Mouse (Mus musculus): ENCODE results near the gene Gtf3a.
"Not testable (repeated sequence)": the region's sequence is repeated elsewhere in the genome, so short reads cannot be mapped to it uniquely, and the experiment has no call there.

Gtf3a gene

DNA sequence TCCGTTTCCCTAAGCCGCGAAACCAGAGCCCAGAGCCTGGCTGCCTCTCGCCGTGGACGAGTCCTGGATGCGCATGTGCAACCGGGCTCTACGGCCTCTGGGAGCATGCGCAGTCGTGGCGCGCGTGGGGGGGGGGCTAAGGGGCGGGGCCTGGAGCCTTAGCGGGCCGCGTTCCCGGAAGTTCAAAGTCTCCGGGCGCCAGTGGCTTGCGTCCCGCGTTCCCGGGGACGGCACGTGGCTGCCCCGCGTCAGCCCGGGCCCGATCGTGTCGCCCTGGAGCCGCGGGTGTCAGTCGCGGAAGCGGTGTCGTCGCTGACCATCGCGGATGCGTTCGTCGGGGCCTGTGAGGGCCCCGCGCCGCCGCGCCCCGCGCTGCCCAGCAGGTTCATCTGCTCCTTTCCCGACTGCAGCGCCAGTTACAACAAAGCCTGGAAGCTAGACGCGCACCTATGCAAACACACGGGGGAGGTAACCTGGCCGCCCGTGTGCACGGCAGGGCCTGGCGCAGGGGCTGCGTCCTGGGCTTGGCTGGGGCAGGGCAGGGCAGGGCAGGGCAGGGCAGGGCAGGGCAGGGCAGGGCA, at the start of gene Gtf3a:
TSS of gene Gtf3a (plus strand) at position 150 of the 581 bp plus-strand sequence.
- peak; percentile 85 to 90 for DNase-seq

DNA sequence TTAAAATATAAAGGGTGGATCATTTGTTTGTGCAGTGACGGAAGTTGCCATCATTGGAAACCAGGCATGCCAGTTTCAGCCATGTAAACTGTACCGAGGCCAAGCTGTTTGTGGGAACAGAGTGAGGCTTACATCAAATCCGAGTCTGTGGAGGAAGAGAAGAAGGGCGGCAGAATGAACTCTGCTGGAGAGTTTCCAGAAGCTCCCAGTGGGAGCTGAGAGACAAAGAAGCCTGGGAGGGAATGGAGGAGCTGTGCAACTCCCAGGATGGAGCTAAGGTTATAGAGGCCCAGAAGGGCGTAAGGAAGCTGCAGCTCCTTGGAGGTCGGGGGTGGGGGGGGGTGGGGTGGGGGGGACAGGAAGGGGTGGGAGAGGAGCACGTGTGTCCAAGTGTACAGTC, 48.1 kb upstream of the Gtf3a start:
- peak; percentile 54 to 61 for DNase-seq

DNA sequence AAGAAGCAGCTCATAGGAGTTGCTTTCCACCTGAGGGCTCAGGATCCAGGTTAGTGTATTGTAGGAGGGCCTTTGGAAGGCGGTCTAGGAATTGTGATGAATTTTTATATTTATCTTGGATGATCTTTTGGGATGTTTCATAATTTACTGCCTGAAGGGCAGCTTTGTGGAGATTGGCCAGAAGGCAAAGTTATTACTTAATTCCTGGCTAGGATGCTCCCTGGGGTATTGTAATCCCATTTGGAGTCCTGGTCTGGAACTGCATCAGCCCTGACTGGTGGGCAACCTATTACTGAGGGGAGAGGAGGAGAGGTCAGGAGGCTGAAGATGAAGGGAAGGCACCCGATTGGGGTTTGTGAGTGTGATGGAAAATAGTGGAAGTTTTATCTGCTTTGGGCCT, 47.0 kb upstream of the Gtf3a start:
- no peak for DNase-seq

DNA sequence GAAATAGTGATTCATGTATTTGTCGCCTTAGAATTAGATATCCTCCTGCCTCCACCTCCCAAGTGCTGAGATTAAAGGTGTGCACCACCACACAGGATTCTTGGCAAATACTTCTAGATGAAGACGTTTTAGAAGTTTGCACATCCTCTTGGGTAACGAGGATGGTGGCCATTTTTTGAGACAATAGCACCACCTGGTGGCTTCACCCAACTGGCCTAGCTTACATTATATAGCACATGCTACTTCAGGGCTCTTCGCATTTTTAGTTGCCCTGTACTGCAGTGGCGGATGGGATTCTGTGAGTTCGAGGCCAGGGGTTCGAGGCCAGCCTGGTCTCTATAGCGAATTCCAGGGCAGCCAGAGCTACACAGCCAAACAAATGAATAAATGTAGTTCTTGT, 44.1 kb upstream of the Gtf3a start:
- peak; percentile 88 to 89 for DNase-seq

DNA sequence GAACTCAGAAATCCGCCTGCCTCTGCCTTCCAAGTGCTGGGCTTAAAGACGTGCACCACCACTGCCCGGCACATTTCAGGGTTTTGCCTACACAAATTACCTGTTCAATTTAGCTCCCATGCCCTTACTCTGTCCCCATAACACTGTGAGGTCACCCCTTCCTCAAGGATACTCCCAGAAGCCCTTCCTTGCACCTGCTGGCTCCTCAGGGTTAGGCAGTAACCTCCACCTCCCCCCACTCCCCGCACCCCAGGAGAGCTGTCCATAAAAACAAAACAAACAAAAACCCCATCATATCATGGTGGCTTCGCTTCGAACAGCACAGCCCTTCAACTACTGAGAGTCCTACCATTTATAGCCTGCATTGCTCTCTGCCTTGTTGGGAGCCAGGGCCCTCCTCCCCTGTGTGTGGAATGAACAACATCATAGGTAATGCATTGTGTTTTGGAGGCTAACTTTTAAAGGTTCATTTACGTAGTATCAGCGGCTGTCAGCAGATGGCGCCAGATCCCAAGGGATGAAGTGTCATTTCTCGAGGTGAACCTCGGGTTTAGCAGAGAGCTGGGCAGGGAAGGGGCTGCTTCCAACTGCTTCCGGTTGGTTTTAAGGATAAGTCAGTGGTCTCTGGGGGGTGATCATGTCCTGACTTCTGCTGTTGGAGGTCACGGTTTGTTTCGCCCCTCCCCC, 42.8 kb upstream of the Gtf3a start:
- peak; percentile 91 to 94 for DNase-seq

DNA sequence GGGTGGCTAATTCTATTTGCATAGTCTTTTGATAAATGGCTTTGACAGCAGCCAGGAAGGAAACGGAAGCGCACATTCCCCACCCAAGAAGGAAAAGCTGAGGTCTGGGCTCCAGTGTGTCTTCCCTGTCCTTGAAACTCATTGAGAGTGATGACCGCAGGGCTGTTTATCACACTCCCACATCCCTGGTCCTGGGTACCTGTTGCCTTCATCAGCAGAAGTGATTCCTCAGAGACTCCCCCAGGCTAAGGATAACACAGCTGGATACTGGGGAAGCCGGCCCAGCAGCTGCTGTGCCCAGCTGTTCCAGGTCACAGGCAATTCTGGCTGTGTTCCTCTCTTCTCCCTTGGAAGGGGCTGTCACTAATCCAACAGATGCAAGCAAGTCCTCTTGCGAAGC, 40.9 kb upstream of the Gtf3a start:
- peak; percentile 50 to 63 for DNase-seq

DNA sequence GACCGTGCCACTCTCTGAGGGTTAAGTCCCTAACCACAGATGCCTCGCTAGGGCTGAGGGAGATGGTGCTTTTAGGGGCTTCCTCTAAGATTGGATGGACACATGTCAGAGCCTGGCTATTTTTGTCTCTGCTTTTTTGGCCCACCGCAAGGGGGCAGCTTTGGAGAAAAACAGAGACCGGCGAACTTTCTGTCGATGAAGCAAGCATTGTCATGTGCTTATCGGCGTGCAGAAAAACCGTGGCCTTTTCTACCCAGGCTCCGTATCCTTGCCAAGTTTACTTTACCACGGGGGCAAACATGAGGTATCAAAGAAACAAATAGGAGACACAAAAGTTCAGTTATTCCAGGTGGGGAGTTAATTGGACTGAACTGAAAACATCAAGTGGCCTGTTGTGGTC, 39.8 kb upstream of the Gtf3a start:
- DNase-seq: no peak

DNA sequence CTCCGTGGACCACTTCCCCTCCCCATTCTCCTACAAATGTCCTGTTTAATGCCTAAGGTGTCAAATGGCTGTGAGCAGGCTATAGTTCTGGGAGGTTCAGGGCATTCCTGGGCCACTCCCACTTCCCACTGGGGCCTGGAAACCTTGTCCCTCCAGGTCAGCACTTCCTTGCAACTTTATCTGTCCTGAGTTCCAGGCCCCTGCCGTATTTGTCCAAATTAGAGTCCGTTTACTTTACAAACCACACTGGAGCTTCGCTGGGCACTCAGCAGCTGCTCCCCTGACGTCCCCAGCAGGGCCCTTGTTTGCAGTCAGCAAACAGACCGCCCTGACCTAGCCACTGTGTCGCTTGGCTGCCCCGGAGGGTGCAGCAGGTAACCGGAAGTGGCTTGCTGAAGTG, 36.3 kb upstream of the Gtf3a start:
- peak; percentile 28 to 50 for DNase-seq

DNA sequence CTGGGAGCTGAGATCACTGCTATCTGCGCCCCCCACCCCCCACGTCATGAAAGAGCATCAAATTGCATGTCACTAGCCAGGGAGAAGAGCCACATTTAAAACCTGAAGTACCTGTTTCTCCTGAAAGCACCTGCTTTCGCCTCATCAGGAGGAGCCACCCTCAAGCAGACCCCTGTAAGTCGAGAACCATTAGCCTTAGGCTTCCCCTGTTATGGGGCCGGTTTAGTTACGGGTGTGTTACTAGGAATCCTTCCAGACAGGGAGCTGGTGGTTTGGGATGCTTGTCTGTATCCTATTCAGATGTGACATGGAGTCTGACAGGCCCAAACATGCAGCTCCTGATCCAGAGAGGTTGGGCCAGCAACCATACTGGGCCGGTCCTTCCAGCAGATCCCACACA, 35.1 kb upstream of the Gtf3a start:
- DNase-seq: no peak

DNA sequence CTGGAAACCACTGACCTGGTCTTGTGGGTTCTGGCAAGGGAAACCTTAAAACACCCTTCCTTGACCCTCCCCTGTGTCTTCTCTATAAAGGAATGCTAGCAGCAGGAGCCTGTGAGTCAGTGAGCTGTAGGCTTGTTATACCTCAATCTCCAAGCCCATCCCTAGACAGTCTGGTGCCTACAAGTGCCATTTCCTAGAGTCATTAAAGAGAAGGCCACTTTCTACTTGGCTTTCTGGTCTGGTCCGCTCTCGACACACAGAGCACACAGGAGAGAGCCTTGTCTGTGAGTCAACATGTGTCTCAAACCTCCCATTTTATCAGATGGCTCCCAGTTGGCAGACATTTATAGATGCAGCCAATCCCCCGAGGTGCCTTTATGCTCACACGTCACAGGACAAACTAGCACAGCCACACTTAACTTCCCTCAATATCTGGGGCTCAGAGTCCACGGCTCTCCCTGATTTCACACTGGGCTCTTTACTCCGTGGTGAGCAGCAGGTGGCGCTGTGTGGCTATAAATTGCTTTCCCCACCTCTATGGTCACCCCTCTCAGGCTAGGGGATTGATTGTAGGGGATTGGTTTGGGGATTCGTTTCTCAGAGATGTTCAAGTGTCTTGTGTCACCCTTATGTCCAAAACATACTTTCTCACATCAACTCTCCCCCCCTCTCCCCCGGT, 34.2 kb upstream of the Gtf3a start:
- DNase-seq: peak; percentile 86 to 87

DNA sequence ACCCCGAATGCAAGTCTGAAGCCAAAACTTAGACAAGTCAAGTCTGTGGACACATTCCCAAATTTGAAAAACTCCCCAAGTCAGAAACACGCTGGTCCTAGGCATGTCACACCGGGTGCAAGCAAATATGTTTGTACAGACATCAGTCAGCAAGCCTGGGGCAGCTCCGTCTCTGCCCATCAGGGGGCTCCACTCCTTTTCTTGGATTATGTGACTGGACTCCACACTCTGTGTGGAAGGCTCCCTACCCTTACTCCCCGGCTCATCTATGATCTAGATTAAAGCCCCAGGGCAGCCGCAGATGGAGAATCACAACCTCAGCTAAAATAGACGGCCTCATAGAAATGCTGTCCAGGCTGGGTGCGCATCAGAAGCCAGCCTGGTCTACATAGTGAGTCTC, 32.2 kb upstream of the Gtf3a start:
- no peak for DNase-seq

DNA sequence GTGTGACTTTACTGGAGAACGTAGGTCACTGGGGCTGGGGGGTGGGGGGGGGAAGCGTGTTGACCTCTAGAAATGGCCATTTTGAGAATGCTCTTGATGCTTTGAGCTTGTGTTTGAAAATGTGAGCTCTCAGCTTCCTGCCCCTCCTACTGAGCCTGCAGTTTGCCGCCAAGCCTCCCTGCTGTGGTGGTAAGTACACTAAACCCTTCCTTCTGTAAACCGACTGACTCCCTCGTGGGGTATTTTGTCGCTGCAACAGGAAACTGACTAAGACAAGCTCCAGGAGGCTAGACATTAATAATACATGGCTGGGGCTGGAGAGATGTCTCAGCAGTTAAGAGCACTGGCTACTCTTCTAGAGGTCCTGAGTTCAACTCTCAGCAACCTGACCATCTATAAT, 31.7 kb upstream of the Gtf3a start:
- no peak for DNase-seq

DNA sequence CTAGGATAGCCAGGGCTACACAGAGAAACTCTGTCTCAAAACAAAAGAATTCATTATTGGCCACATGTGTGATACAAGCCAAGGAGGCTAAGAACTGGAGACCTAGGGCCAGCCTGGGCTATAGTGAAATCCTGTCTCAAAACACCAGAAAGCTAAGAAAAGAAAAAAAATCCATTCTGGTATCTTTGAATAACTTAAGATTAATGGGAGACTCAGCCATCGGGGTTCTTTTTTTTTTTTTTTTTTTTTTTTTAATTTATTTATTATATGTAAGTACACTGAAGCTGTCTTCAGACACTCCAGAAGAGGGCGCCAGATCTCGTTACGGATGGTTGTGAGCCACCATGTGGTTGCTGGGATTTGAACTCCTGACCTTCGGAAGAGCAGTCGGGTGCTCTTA, 31.1 kb upstream of the Gtf3a start:
- DNase-seq: not testable (repeated sequence)

DNA sequence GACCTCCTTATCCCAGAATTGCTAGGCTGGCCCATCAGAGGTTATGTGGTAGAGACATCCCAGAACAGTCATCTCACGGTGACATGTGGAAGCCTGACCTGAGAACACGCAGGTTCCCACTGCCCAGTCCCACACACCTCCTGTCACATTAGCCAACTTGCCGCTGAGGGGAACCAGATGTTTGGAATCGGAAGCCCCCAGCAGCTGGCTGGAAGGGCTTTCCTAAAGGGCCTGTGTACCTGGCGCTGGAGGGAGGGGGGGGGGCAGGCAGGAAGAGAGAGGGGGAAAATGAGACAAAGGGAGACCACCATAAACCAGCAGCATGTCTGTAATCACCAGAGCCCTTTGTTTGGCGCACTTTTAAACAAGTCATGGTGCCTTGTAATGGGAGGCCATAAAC, 28.6 kb upstream of the Gtf3a start:
- no peak for DNase-seq

DNA sequence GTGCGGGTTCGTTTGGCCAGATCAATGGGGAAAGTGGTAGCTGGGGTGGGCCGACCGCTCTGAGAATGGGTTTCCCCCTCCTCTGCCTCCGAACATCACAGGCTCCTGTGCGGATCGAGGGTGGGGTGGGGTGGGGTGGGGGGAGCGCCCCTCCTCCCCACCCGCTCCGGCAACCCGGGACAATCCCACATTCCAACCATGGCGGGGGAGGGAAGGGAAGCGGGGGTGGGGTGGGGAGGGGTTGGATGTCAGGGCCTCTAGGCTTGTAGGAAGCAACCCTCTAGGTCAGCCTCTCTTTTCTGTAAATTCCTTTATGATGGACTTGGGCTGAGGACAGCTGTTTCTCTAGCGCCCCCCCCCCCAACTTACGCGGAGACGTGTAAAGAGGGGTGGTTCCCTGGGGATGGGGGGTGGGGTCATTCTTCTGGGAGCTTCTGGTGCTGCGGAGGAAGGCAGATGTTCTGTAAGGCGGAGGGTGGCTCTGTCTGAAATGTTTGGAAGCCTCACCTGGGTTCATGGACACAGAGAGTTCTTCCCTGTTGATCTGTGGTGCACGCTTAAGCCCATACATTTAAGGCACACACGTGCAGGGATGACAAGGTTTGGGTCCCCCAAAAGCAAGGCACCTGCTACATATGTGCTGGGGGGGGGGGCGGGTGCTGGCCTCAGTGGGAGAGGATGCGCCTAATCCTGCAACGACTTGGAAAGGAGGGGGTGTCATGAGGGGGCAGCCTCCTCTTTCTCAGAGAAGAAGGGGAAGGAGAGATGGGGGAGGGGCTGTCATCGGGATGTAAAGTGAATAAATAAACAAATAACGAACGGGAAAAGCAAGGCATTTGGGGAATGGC, 27.9 kb upstream of the Gtf3a start:
- no peak for DNase-seq

DNA sequence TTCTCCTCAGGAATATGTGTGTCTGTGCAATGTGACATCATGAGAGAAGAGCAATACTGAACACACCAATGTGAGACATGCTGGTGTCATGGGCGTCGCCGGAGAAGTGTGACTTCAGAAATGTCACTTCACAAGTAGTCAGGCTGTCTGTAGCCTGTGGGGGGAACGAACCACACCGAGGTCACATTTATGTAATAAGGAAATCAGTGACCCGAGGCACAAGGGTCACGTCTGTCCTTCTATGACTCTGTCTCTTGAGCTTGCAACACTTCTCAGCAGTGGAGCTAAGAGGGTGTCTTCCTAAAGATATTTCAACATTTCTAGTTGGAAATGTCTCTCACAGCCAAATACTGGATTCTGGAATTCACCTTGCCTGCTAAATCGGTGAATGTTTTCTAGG, 27.2 kb upstream of the Gtf3a start:
- DNase-seq: no peak

DNA sequence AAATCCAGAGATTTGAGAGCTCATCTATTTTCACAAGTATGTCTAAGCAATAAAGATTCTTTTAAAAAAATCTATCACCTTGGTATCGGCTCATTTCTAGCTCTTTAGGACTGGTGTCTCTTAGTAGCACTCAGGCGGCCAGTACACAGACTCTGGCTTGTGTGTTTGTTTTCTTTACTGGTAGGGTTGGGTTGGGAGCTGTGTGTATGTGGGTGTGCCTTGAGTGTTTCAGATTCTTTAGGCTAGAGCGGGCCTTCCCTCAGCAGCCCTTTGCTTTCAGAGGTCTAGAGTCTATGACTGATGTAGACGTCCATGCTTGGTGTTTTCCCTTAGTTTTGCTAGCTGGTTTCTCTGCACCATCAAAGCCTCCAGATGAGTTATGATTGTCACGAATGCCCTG, 24.9 kb upstream of the Gtf3a start:
- DNase-seq: no peak

DNA sequence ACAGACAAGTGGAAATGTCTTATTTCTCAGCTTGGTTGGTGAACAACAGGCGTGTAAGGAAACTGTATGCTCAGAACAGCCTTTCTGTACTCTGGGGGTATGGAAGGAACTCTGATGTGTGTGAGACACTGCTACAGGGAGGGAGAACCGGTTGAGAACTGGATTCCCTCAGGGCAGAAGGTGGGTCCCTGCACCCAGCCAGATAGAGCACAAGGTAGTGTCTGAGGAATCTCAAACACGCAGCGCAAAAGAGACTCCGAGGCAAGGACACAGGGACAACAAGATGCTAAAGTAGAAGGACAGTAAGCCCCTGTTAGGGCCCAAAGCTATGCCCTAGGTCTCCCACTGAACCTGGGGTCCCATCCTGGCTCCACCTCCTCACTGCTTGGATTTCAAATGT, 21.8 kb upstream of the Gtf3a start:
- DNase-seq: no peak

DNA sequence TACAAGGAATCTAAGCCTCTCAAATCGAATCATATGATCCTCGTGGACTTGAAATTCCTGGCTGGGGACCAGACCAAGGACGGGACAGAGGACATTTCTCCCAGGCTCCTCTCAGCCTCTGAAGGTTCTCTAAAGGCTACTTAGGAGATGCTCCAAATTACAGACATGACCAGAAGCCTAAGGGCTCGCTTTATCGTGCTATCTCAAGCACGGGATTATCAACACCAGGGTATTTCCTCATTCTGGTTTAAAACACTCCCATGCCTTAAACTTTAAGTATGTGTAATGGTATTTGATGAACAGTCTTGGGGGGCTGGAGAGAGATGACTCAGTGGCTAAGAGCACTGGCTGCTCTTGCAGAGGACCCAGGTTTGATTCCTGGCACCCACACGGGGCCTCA, 17.0 kb upstream of the Gtf3a start:
- DNase-seq: no peak

DNA sequence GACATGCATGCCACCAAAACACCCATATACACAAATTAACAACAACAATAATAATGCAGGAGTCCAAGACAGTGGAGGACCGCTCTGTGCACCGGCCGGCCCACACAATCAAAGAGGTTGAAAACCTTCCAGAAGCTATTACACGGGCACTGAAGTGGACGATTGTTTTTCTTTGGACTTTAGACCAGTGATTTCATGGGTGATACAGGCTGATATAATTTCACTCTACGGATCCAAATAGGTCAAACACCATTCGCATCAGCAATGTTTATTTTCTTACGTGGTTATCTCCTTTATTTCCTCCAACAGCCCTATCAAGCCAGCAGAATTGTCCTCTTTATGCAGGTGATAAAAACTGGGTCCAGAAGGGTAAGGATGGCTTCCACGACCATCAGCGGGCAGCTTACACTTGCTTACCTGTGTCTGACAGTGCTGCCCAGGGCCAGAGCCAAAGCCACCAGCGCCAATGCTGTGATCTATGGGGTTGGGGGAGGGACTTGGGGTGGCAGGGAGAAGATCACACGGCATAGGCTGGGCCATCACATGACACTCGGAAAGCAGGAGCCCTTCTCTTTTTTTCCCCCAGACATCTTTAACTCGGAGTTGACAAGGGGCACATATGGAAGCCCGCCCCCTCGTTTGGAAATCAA, 16.4 kb upstream of the Gtf3a start:
- no peak for DNase-seq

DNA sequence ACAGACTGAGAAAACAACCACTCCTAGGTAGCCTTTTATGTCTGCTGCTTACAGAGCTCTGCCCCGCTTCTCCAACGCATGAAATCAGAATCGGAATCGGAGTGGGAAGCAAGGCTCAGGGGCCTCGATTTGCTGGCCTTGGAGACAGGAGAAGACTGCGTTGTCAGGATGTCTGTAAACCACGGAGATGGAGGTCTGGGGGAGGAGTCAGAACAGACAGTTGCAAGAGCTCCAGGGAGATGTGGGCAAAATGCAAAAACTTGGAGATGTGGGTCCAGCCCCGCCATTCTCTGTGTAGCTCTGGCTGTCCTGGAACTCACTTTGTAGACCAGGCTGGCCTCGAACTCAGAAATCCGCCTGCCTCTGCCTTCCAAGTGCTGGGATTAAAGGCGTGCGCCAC, 15.0 kb upstream of the Gtf3a start:
- no peak for DNase-seq

DNA sequence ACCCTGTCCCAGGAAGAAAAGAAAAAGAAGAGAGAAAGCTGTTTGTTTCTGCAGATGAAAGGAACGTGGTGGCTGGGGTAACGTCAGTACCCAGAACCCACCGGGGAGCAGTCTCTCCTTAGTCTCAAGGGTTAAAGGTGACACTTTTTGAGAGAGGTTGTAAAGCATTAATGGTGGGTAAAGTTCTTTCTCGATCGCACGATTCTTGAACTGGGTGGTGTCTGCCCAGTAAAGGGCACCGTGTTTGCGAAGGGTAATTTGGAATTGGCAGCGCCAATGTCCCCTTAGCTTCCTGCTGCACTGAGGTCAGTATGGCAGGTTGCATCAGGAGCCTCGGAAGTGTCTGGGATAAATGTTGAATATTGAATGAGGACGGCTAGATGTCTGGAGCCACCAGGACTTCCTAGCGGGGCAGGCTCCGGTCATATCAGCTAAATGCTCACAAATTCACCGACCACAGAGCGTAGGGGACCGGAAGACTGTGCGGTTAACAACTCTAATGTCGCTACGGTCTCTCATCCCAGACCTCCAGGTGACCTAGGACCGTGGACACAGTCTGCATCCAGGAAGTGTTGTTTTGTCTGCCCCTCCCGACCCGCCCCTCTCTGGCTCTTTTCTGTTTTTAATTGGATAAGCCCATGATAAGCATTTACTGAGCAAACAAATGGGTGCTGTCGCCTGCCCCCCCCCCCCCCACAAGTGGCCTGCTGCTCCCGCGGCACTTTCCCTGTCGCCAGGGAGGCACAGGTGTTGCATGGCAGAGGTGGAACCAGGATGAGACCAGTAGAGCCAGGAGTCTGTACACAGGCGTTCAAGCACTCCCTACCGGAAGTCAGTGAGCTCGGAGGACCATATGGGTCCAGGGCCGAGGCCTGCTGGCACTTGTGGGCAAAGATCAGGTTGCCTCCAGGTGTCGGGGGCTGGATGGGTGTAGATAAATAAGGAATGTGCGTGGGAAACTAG, 10.6 kb upstream of the Gtf3a start:
- no peak for DNase-seq

Data from kidney, postnatal 4 days (tissue).